Mouse (Mus musculus) v-Abl transformed pro-B cells (cell line): Measurements from ENCODE around the gene Ctsj.
"Not testable (repeated sequence)": the region's sequence is repeated elsewhere in the genome, so short reads cannot be mapped to it uniquely, and the experiment has no call there.

Experiments
- in situ Hi-C, 2 experiments: fragments of 400-800 bp; cut with MboI; formaldehyde crosslinking; loops; one replicate each; pipeline ENCODE4 v1.15.1; 2025; ENCODE audit not compliant: unreplicated experiment in 2 of 2

The Ctsj gene

GRCm38 (mm10) chr13:61005859-61006258 is at the start of gene Ctsj:
Ctsj (minus strand) TSS chr13:61005959.
- in situ Hi-C loops, result no loop called here

GRCm38 (mm10) chr13:61040531-61040930 is 34.8 kb upstream of the Ctsj start, which contains the start of gene Ctsq:
Ctsq (minus strand) TSS chr13:61040631.
- in situ Hi-C loops, result no loop called here

GRCm38 (mm10) chr13:61022785-61023184 is 17.0 kb upstream of the Ctsj start:
- in situ Hi-C loops, result no loop called here

GRCm38 (mm10) chr13:61021844-61022243 is 16.1 kb upstream of the Ctsj start:
- in situ Hi-C loops, result no loop called here

GRCm38 (mm10) chr13:61010171-61010570 is 4.4 kb upstream of the Ctsj start:
- in situ Hi-C loops, result no loop called here

DNA sequence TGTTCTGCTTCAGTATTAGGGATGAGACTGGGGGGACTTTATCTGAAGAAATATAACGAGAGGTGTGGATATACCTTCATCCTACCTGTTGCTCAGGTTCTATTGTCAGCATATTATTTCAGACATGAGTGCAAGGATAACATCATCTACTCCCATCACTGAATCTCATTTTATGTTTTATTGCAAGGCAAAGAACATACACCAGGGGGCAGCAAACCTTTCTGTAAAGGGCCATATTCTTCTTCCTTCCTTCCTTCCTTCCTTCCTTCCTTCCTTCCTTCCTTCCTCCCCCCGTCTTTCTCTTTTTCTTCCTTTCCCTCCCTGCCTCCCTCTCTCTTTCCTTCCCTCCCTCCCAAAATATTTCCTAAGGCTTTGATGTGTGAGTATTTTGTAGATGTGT is 8.2 kb downstream of the Ctsj start:
- in situ Hi-C loops, result no loop called here

GRCm38 (mm10) chr13:60986915-60987314 is 18.8 kb downstream of the Ctsj start:
- in situ Hi-C loops, result not testable (repeated sequence)

GRCm38 (mm10) chr13:60972319-60972718 is 33.4 kb downstream of the Ctsj start:
- in situ Hi-C loops, result not testable (repeated sequence)

GRCm38 (mm10) chr13:60963985-60964384 is 41.8 kb downstream of the Ctsj start:
- in situ Hi-C loops, result not testable (repeated sequence)

DNA sequence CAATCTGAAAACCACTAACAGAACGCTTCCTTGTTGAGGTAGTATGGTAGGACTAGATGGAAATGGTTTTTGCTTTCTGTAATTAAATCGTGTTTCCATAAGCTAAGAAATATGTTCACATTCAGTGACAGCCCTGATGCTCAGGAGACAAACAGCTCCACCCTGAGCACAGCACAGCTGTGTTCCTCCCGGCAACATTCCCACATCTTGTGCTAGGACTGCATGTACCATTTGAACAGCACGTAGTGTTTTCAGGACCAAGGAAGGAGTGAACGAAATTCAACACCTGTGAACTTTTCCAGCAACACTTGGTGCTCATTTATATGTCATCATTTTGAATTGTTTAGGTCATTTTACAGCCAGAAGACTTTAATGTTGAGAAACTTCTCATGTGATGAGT is 44.1 kb downstream of the Ctsj start:
- in situ Hi-C loops, result no loop called here
